Mouse (Mus musculus) ES-Bruce4 (cell line): ENCODE results near the gene Dnmt1. TPM values are rescaled to one million over a fixed set of nuclear protein-coding genes. Genes with fewer than 3 reads are reported as not detected.

ENCODE experiments used
- H3K27ac ChIP-seq: 2 replicates; pipeline ENCODE4 v1.5.1; 2012; ENCODE audit warnings: low read length, inconsistent platforms; ENCODE audit not compliant: insufficient read depth
- H3K27me3 ChIP-seq: 2 replicates; pipeline ENCODE4 v1.6.1; 2012; ENCODE audit warnings: mild to moderate bottlenecking, low read length, inconsistent platforms; ENCODE audit not compliant: control insufficient read depth, poor library complexity, insufficient read depth, severe bottlenecking
- H3K36me3 ChIP-seq: 2 replicates; pipeline ENCODE4 v1.6.1; 2012; ENCODE audit warnings: inconsistent platforms, mild to moderate bottlenecking, low read length, moderate library complexity; ENCODE audit not compliant: control insufficient read depth, poor library complexity, insufficient read depth, severe bottlenecking
- H3K4me1 ChIP-seq: one replicate; pipeline ENCODE4 v1.8.1; 2011; ENCODE audit warnings: low read length; ENCODE audit not compliant: control insufficient read depth, insufficient read depth
- H3K4me3 ChIP-seq: 2 replicates; pipeline ENCODE4 v1.5.1; 2011; ENCODE audit warnings: low read depth, mild to moderate bottlenecking, low read length
- H3K9ac ChIP-seq: 2 replicates; pipeline ENCODE4 v1.6.1; 2012; ENCODE audit warnings: low read depth, mild to moderate bottlenecking, inconsistent platforms; ENCODE audit not compliant: poor library complexity, severe bottlenecking
- H3K9me3 ChIP-seq: replicated peaks from 2 replicates; pipeline ENCODE4 v1.6.1; 2012; ENCODE audit warnings: mild to moderate bottlenecking, low read length, inconsistent platforms; ENCODE audit not compliant: control insufficient read depth, poor library complexity, insufficient read depth, severe bottlenecking
- CTCF ChIP-seq: IDR thresholded peaks from one replicate; pipeline ENCODE4 v1.8.1; 2011; ENCODE audit warnings: low read depth, low read length
- EP300 ChIP-seq: IDR thresholded peaks from 2 replicates; pipeline ENCODE4 v1.6.1; 2011; ENCODE audit warnings: low read depth, low read length; ENCODE audit not compliant: insufficient read depth
- POLR2A ChIP-seq: IDR thresholded peaks from one replicate; pipeline ENCODE4 v1.8.1; 2011; ENCODE audit warnings: low read length; ENCODE audit not compliant: insufficient read depth
- polyA plus RNA-seq: library from polyadenylated mRNA; stranded (reverse); fragments of >200 nt; gene quantifications from 2 replicates; pipeline ENCODE4 v1.2.4, GENCODE M21; 2011; ENCODE audit warnings: low read depth; ENCODE audit not compliant: missing spikeins, insufficient read depth, insufficient read length

Dnmt1 gene
- polyA plus RNA-seq, 1 experiment, result 120 TPM

GRCm38 (mm10) chr9:20877118-20878040 lies 82.3 kb downstream of the Dnmt1 start:
- H3K27ac ChIP-seq, result 0 out of 2 replicates have a peak overlapping the region, but pooled peaks have one; percentile 12
- H3K4me1 ChIP-seq, result no peaks in the 10 kb centered on the region
- H3K9ac ChIP-seq, result peak overlapping the region; percentile 14
- peak overlapping the region; percentile 49 for H3K4me3 ChIP-seq
- H3K9me3 ChIP-seq, result peaks cover 2% of the 10 kb centered on the region
- no peaks in the 10 kb centered on the region for H3K27me3 ChIP-seq
- no peaks in the 10 kb centered on the region for H3K36me3 ChIP-seq
- peak; percentile 81 for TF ChIP-seq POLR2A
- TF ChIP-seq EP300, result no peak
- TF ChIP-seq CTCF, result no peak

- H3K36me3 ChIP-seq, result no peaks in the 10 kb centered on the region
- H3K9ac ChIP-seq, result no peak overlapping the region
- no peak for TF ChIP-seq EP300
- TF ChIP-seq CTCF, result no peak
- TF ChIP-seq POLR2A, result no peak
- H3K4me3 ChIP-seq, result no peak overlapping the region
- H3K4me1 ChIP-seq, result no peaks in the 10 kb centered on the region
- H3K27ac ChIP-seq, result no peak overlapping the region
- H3K9me3 ChIP-seq, result peaks cover 2% of the 10 kb centered on the region
- H3K27me3 ChIP-seq, result no peaks in the 10 kb centered on the region
Measured at GRCm38 (mm10) chr9:20876318-20877117, 83.2 kb downstream of the Dnmt1 start.

GRCm38 (mm10) chr9:20875021-20875790 lies 84.5 kb downstream of the Dnmt1 start:
- H3K36me3 ChIP-seq, result no peaks in the 10 kb centered on the region
- no peaks in the 10 kb centered on the region for H3K9me3 ChIP-seq
- no peak for TF ChIP-seq EP300
- TF ChIP-seq POLR2A, result no peak
- TF ChIP-seq CTCF, result no peak
- no peaks in the 10 kb centered on the region for H3K4me1 ChIP-seq
- no peak overlapping the region for H3K4me3 ChIP-seq
- H3K27me3 ChIP-seq, result no peaks in the 10 kb centered on the region
- H3K9ac ChIP-seq, result no peak overlapping the region
- H3K27ac ChIP-seq, result no peak overlapping the region

GRCm38 (mm10) chr9:20873521-20873920 lies 86.2 kb downstream of the Dnmt1 start:
- no peak overlapping the region for H3K9ac ChIP-seq
- H3K36me3 ChIP-seq, result no peaks in the 10 kb centered on the region
- H3K27ac ChIP-seq, result no peak overlapping the region
- H3K4me1 ChIP-seq, result no peaks in the 10 kb centered on the region
- H3K9me3 ChIP-seq, result no peaks in the 10 kb centered on the region
- TF ChIP-seq POLR2A (no peak), CTCF (no peak), EP300 (no peak)
- no peaks in the 10 kb centered on the region for H3K27me3 ChIP-seq
- no peak overlapping the region for H3K4me3 ChIP-seq

GRCm38 (mm10) chr9:20872991-20873390 lies 86.7 kb downstream of the Dnmt1 start:
- no peaks in the 10 kb centered on the region for H3K4me1 ChIP-seq
- no peaks in the 10 kb centered on the region for H3K36me3 ChIP-seq
- no peaks in the 10 kb centered on the region for H3K9me3 ChIP-seq
- no peaks in the 10 kb centered on the region for H3K27me3 ChIP-seq
- no peak overlapping the region for H3K9ac ChIP-seq
- H3K4me3 ChIP-seq, result no peak overlapping the region
- TF ChIP-seq EP300 (no peak), POLR2A (no peak), CTCF (no peak)
- H3K27ac ChIP-seq, result no peak overlapping the region
